Comparison of ENCODE assay signal across 17 mouse cellular contexts in genomic region chr16:91354599-91354998, GRCm38 (mm10). TPM values are rescaled to one million over a fixed set of nuclear protein-coding genes. Genes with fewer than 3 reads are reported as not detected.
A peak's percentile ranks its signal among the peaks of the same experiment; 100 is the strongest.
DNase-seq lines count a peak whose midpoint lies in the region; ATAC-seq and TF ChIP-seq lines count a peak whose summit lies in the region.
"Had no signal": no experiment of that assay in that cellular context is flagged by ENCODE, and none has a peak within 500 bp of the region (broad histone marks: within the 10 kb centered on the region; RNA-seq: fewer than 3 reads in every experiment).

No protein-coding gene starts in this region.

- peak; percentile 95 for DNase-seq in 416B (ENCODE audit: low read depth)
- DNase-seq in liver, postnatal 0 days = no peak
- DNase-seq in kidney, postnatal 36 days = no peak
- DNase-seq in heart, adult 18-20 months = no peak
- DNase-seq: gastrocnemius, postnatal 10 days; thymus, postnatal 14 days had no signal

- no peak overlapping the region for H3K27ac ChIP-seq in intestine, postnatal 0 days (ENCODE audit: low read depth, low read length)
- H3K27ac ChIP-seq in intestine, embryonic 15.5 days = no peak overlapping the region
- peak overlapping the region; percentile 53 for H3K27ac ChIP-seq in brown adipose tissue, adult 24 weeks (replicated peaks; ENCODE audit: low read depth, low read length)
- peak overlapping the region; percentile 98 for H3K27ac ChIP-seq in liver, postnatal 0 days (ENCODE audit: low read depth)
- H3K27ac ChIP-seq in neural tube, embryonic 15.5 days (replicated peaks) = no peak overlapping the region
- H3K27ac ChIP-seq: kidney, postnatal 0 days; limb, embryonic 15.5 days; midbrain, embryonic 13.5 days; neural tube, embryonic 12.5 days had no signal

- TF ChIP-seq CTCF in intestine, postnatal 0 days (IDR thresholded peaks at IDR 0.05; ENCODE audit: low read depth) = no peak
- no peak for TF ChIP-seq CTCF in liver, postnatal 0 days (IDR thresholded peaks at IDR 0.05; ENCODE audit: low read depth)

- no peaks in the 10 kb centered on the region for H3K4me1 ChIP-seq in intestine, postnatal 0 days (replicated peaks; ENCODE audit: control insufficient read depth, insufficient read depth, low read length)
- H3K4me1 ChIP-seq in intestine, embryonic 15.5 days (replicated peaks) = no peaks in the 10 kb centered on the region
- H3K4me1 ChIP-seq in brown adipose tissue, adult 24 weeks (ENCODE audit: control insufficient read depth, insufficient read depth, insufficient read length, low read length) = no peaks in the 10 kb centered on the region; the same call in 1 of the 2 replicates
- peaks cover 41% of the 10 kb centered on the region for H3K4me1 ChIP-seq in liver, postnatal 0 days (ENCODE audit: insufficient read depth)
- peaks cover 3% of the 10 kb centered on the region; the same call in 1 of the 2 replicates for H3K4me1 ChIP-seq in neural tube, embryonic 15.5 days
- H3K4me1 ChIP-seq: neural tube, embryonic 12.5 days had no signal

- H3K36me3 ChIP-seq in intestine, postnatal 0 days (ENCODE audit: control insufficient read depth, insufficient read depth) = no peaks in the 10 kb centered on the region
- no peaks in the 10 kb centered on the region for H3K36me3 ChIP-seq in intestine, embryonic 15.5 days
- H3K36me3 ChIP-seq in liver, postnatal 0 days (replicated peaks; ENCODE audit: insufficient read depth, low read length) = no peaks in the 10 kb centered on the region
- H3K36me3 ChIP-seq in neural tube, embryonic 15.5 days = no peaks in the 10 kb centered on the region
- H3K36me3 ChIP-seq: limb, embryonic 15.5 days; midbrain, embryonic 13.5 days; neural tube, embryonic 12.5 days had no signal

- peak; percentile 27; the same call in 1 of the 2 replicates for ATAC-seq in intestine, postnatal 0 days
- ATAC-seq in intestine, embryonic 15.5 days = no peak
- peak; percentile 3; the same call in 1 of the 2 replicates for ATAC-seq in liver, postnatal 0 days
- ATAC-seq in neural tube, embryonic 15.5 days (ENCODE audit: low FRiP score) = no peak
- ATAC-seq: forebrain, embryonic 16.5 days; midbrain, embryonic 13.5 days had no signal

- no peaks in the 10 kb centered on the region for H3K9me3 ChIP-seq in intestine, postnatal 0 days (ENCODE audit: control insufficient read depth)
- no peaks in the 10 kb centered on the region for H3K9me3 ChIP-seq in intestine, embryonic 15.5 days
- no peaks in the 10 kb centered on the region for H3K9me3 ChIP-seq in liver, postnatal 0 days (ENCODE audit: low read length)
- no peaks in the 10 kb centered on the region for H3K9me3 ChIP-seq in neural tube, embryonic 15.5 days (replicated peaks)
- H3K9me3 ChIP-seq: limb, embryonic 15.5 days; midbrain, embryonic 13.5 days; neural tube, embryonic 12.5 days had no signal

- H3K9ac ChIP-seq in intestine, postnatal 0 days (ENCODE audit: low read depth, low read length) = no peak overlapping the region
- no peak overlapping the region for H3K9ac ChIP-seq in intestine, embryonic 15.5 days
- no peak overlapping the region; the same call in 1 of the 2 replicates for H3K9ac ChIP-seq in liver, postnatal 0 days (replicated peaks)
- no peak overlapping the region for H3K9ac ChIP-seq in neural tube, embryonic 15.5 days (replicated peaks)
- H3K9ac ChIP-seq: limb, embryonic 15.5 days; midbrain, embryonic 13.5 days; neural tube, embryonic 12.5 days had no signal

- H3K27me3 ChIP-seq in intestine, postnatal 0 days (replicated peaks; ENCODE audit: control insufficient read depth, insufficient read depth, low read length) = peaks cover 9% of the 10 kb centered on the region
- H3K27me3 ChIP-seq in intestine, embryonic 15.5 days (replicated peaks) = peaks cover 9% of the 10 kb centered on the region; the same call in 1 of the 2 replicates
- H3K27me3 ChIP-seq in liver, postnatal 0 days (ENCODE audit: insufficient read depth, low read length) = no peaks in the 10 kb centered on the region
- H3K27me3 ChIP-seq in neural tube, embryonic 15.5 days (replicated peaks) = peaks cover 57% of the 10 kb centered on the region

- TF ChIP-seq EP300 in liver, postnatal 0 days (IDR thresholded peaks at IDR 0.05; ENCODE audit: low read depth) = peak; percentile 42; the same call in 1 of the 2 replicates

- 61% methylated on average over 4 of the region's 4 CpGs for WGBS in intestine, postnatal 0 days
- WGBS in intestine, embryonic 15.5 days = 60% methylated on average over 4 of the region's 4 CpGs
- WGBS in liver, postnatal 0 days (ENCODE audit: insufficient replicate concordance) = 37% methylated on average over 4 of the region's 4 CpGs
- 84% methylated on average over 4 of the region's 4 CpGs for WGBS in neural tube, embryonic 15.5 days

- no peak overlapping the region for H3K4me2 ChIP-seq in intestine, postnatal 0 days (replicated peaks; ENCODE audit: low read depth)
- no peak overlapping the region for H3K4me2 ChIP-seq in intestine, embryonic 15.5 days (replicated peaks)
- H3K4me2 ChIP-seq in liver, postnatal 0 days (ENCODE audit: low read depth, low read length) = peak overlapping the region; percentile 42
- no peak overlapping the region for H3K4me2 ChIP-seq in neural tube, embryonic 15.5 days
- H3K4me2 ChIP-seq: limb, embryonic 15.5 days; midbrain, embryonic 13.5 days; neural tube, embryonic 12.5 days had no signal

- no peak overlapping the region for H3K4me3 ChIP-seq in intestine, postnatal 0 days (ENCODE audit: low read depth, low read length)
- no peak overlapping the region for H3K4me3 ChIP-seq in intestine, embryonic 15.5 days (replicated peaks)
- H3K4me3 ChIP-seq in brown adipose tissue, adult 24 weeks (ENCODE audit: insufficient read depth, low read depth, low read length) = no peak overlapping the region
- no peak overlapping the region for H3K4me3 ChIP-seq in liver, postnatal 0 days (ENCODE audit: low read depth, low read length)
- H3K4me3 ChIP-seq in neural tube, embryonic 15.5 days (replicated peaks) = no peak overlapping the region
- H3K4me3 ChIP-seq: limb, embryonic 15.5 days; midbrain, embryonic 13.5 days; neural tube, embryonic 12.5 days had no signal

RNA-seq across cellular contexts. Expression of gene Ifnar2, which starts 18.0 kb away (rescaled TPM):
- 68.4 and 75.5 TPM in 2 replicates for polyA plus RNA-seq in intestine, postnatal 0 days (2015; fragmentation: Nextera tagmentation; extraction: Ambion mirVana)
- 43.9 and 44.5 TPM in 2 replicates for polyA plus RNA-seq in intestine, embryonic 15.5 days (2015; fragmentation: Nextera tagmentation; extraction: Ambion mirVana)
- polyA plus RNA-seq in brown adipose tissue, adult 24 weeks (2012; ENCODE audit: insufficient read depth, insufficient read length, missing spikeins) = 147 and 149 TPM in 2 replicates
- 107 and 113 TPM in 2 replicates for polyA plus RNA-seq in liver, postnatal 0 days (2015; fragmentation: Nextera tagmentation; extraction: Ambion mirVana)
- polyA plus RNA-seq in neural tube, embryonic 15.5 days (2015; fragmentation: Nextera tagmentation; extraction: Ambion mirVana) = 42.3 and 45.8 TPM in 2 replicates
- total RNA-seq in heart, adult 18-20 months (2021) = 10 to 100 TPM; 29.3 to 37.3 TPM

RNA-seq across cellular contexts. Expression of gene Gm21970, which starts 36.9 kb away (rescaled TPM):
- not detected in 2 replicates for polyA plus RNA-seq in intestine, postnatal 0 days (2015; fragmentation: Nextera tagmentation; extraction: Ambion mirVana)
- polyA plus RNA-seq in intestine, embryonic 15.5 days (2015; fragmentation: Nextera tagmentation; extraction: Ambion mirVana) = not detected in 2 replicates
- 13.8 TPM in 1 of 2 replicates, not detected in the other for polyA plus RNA-seq in brown adipose tissue, adult 24 weeks (2012; ENCODE audit: insufficient read depth, insufficient read length, missing spikeins)
- not detected in 2 replicates for polyA plus RNA-seq in liver, postnatal 0 days (2015; fragmentation: Nextera tagmentation; extraction: Ambion mirVana)
- not detected in 2 replicates for polyA plus RNA-seq in neural tube, embryonic 15.5 days (2015; fragmentation: Nextera tagmentation; extraction: Ambion mirVana)
- total RNA-seq in heart, adult 18-20 months (2021) = not detected
- total RNA-seq: gastrocnemius, postnatal 10 days; left cerebral cortex, adult 18-20 months had no signal
- polyA plus RNA-seq: forebrain, embryonic 16.5 days; heart, postnatal 0 days; kidney, postnatal 0 days; limb, embryonic 15.5 days; midbrain, embryonic 13.5 days; neural tube, embryonic 12.5 days had no signal

RNA-seq across cellular contexts. Expression of gene Il10rb, which starts 51.4 kb away (rescaled TPM):
- polyA plus RNA-seq in intestine, postnatal 0 days (2015; fragmentation: Nextera tagmentation; extraction: Ambion mirVana) = 123 and 124 TPM in 2 replicates
- polyA plus RNA-seq in intestine, embryonic 15.5 days (2015; fragmentation: Nextera tagmentation; extraction: Ambion mirVana) = 64.8 and 74.4 TPM in 2 replicates
- 29.5 and 44.8 TPM in 2 replicates for polyA plus RNA-seq in brown adipose tissue, adult 24 weeks (2012; ENCODE audit: insufficient read depth, insufficient read length, missing spikeins)
- polyA plus RNA-seq in liver, postnatal 0 days (2015; fragmentation: Nextera tagmentation; extraction: Ambion mirVana) = 25.5 and 26.4 TPM in 2 replicates
- polyA plus RNA-seq in neural tube, embryonic 15.5 days (2015; fragmentation: Nextera tagmentation; extraction: Ambion mirVana) = 14.4 and 26.5 TPM in 2 replicates
- total RNA-seq in heart, adult 18-20 months (2021) = 100 to 1,000 TPM; 115 to 133 TPM

Comparison
In these comparisons a context has a peak if more than half of its experiments do, and no peak if none do; other contexts are left out.
1. ATAC-seq: peak in intestine, postnatal 0 days (single experiment) and liver, postnatal 0 days (single experiment); none in intestine, embryonic 15.5 days (single experiment) and neural tube, embryonic 15.5 days (single experiment).
2. H3K27ac ChIP-seq: peak in brown adipose tissue, adult 24 weeks (single experiment) and liver, postnatal 0 days (single experiment); none in intestine, postnatal 0 days (single experiment), intestine, embryonic 15.5 days (single experiment) and neural tube, embryonic 15.5 days (single experiment).